Mouse (Mus musculus) hindbrain, postnatal 0 days (tissue): ENCODE measurements around the gene Clic1. TPM values are rescaled to one million over a fixed set of nuclear protein-coding genes. Genes with fewer than 3 reads are reported as not detected.
A peak's percentile ranks its signal among the peaks of the same experiment; 100 is the strongest.
"Not testable (repeated sequence)": the region's sequence is repeated elsewhere in the genome, so short reads cannot be mapped to it uniquely, and the experiment has no call there.

Experiments
- ATAC-seq: fragments of 200-750 bp; cut with Nextera tagmentation; 2 replicates; pipeline ENCODE4 v1.8.0; 2017; ENCODE audit warnings: mild to moderate bottlenecking, moderate TSS enrichment, moderate library complexity
- DNase-seq: peaks from one replicate; pipeline ENCODE4 v3.0.0-alpha.2; 2015; ENCODE audit warnings: low spot score
- H3K27ac ChIP-seq: fragments of 300-500 bp; sonication (generic); 2 replicates; pipeline ENCODE4 v1.5.1; 2014; ENCODE audit warnings: mild to moderate bottlenecking
- H3K27me3 ChIP-seq: fragments of 300-500 bp; sonication (generic); 2 replicates; pipeline ENCODE4 v1.6.1; 2014; ENCODE audit warnings: low read length, mixed read lengths; ENCODE audit not compliant: insufficient read depth
- H3K36me3 ChIP-seq: fragments of 300-500 bp; sonication (generic); 2 replicates; pipeline ENCODE4 v1.6.1; 2014; ENCODE audit warnings: low read length, mixed read lengths; ENCODE audit not compliant: insufficient read depth
- H3K4me1 ChIP-seq: fragments of 300-500 bp; sonication (generic); 2 replicates; pipeline ENCODE4 v1.6.1; 2014; ENCODE audit warnings: antibody characterized with exemption, low read length, mixed read lengths; ENCODE audit not compliant: insufficient read depth
- H3K4me2 ChIP-seq: fragments of 300-500 bp; sonication (generic); 2 replicates; pipeline ENCODE4 v1.6.1; 2014; ENCODE audit warnings: low read depth, mild to moderate bottlenecking, low read length, moderate library complexity, mixed read lengths
- H3K4me3 ChIP-seq: fragments of 300-500 bp; sonication (generic); 2 replicates; pipeline ENCODE4 v1.5.1; 2014; ENCODE audit warnings: low read length
- H3K9ac ChIP-seq: fragments of 300-500 bp; sonication (generic); replicated peaks from 2 replicates; pipeline ENCODE4 v1.6.1; 2014; ENCODE audit warnings: mild to moderate bottlenecking, low read length, moderate library complexity, mixed read lengths
- H3K9me3 ChIP-seq: fragments of 300-500 bp; sonication (generic); 2 replicates; pipeline ENCODE4 v1.6.1; 2016; ENCODE audit warnings: low read length, mixed read lengths
- CTCF ChIP-seq: IDR thresholded peaks from 2 replicates; pipeline ENCODE4 v1.5.1; 2016; ENCODE audit warnings: antibody characterized with exemption, control low read depth, low read depth
- WGBS: fragments of 180-500 bp; shearing (Covaris S2); extraction: QIAGEN DNeasy Blood & Tissue Kit; methylation state at CpG from one replicate; pipeline ENCODE4 v1.1.7; 2014; 5-methylcytosine and 5-hydroxymethylcytosine counted together
- polyA plus RNA-seq: library from polyadenylated mRNA; unstranded; fragments of >200 nt; fragmentation: Nextera tagmentation; extraction: Ambion mirVana; gene quantifications from 2 replicates; pipeline ENCODE4 v1.2.1, GENCODE M21; 2015
- total RNA-seq: library from RNA; depleted of rRNA; stranded (reverse); fragments of >200 nt; gene quantifications from 2 replicates; pipeline ENCODE4 v1.2.3, GENCODE M21; 2014

Gene Clic1
- total and polyA plus RNA-seq, 2 experiments from 2014 or later: 59.5 to 81.9 TPM

GRCm38 (mm10) chr17:35004075-35004717 is 45.6 kb upstream of the Clic1 start:
- H3K27me3 ChIP-seq: no peaks in the 10 kb centered on the region
- H3K4me2 ChIP-seq: no peak overlapping the region
- H3K27ac ChIP-seq: no peak overlapping the region
- DNase-seq: no peak
- H3K4me1 ChIP-seq: peaks cover 6% of the 10 kb centered on the region
- H3K9me3 ChIP-seq: no peaks in the 10 kb centered on the region
- no peak overlapping the region for H3K9ac ChIP-seq
- no peak for ATAC-seq
- TF ChIP-seq CTCF: no peak
- peaks cover 22% of the 10 kb centered on the region for H3K36me3 ChIP-seq
- WGBS: 97% methylated on average over 17 of the region's 17 CpGs
- H3K4me3 ChIP-seq: no peak overlapping the region

- no peaks in the 10 kb centered on the region for H3K27me3 ChIP-seq
- no peak overlapping the region for H3K27ac ChIP-seq
- peaks cover 22% of the 10 kb centered on the region for H3K36me3 ChIP-seq
- 94% methylated on average over 10 of the region's 10 CpGs for WGBS
- ATAC-seq (no peak), DNase-seq (no peak)
- peaks cover 6% of the 10 kb centered on the region for H3K4me1 ChIP-seq
- no peak overlapping the region for H3K9ac ChIP-seq
- no peak overlapping the region for H3K4me2 ChIP-seq
- TF ChIP-seq CTCF: no peak
- no peaks in the 10 kb centered on the region for H3K9me3 ChIP-seq
- no peak overlapping the region for H3K4me3 ChIP-seq
Observed at GRCm38 (mm10) chr17:35005158-35005557, 44.6 kb upstream of the Clic1 start.

GRCm38 (mm10) chr17:35005902-35006301 is 43.9 kb upstream of the Clic1 start:
- H3K4me1 ChIP-seq, DNase-seq, H3K9ac ChIP-seq, ATAC-seq, H3K27ac ChIP-seq, H3K4me2 ChIP-seq, H3K27me3 ChIP-seq, H3K9me3 ChIP-seq, H3K4me3 ChIP-seq: not testable (repeated sequence)
- WGBS: 97% methylated on average over 4 of the region's 5 CpGs
- peaks cover 30% of the 10 kb centered on the region for H3K36me3 ChIP-seq

- Histone ChIP-seq H3K27me3 (no peaks in the 10 kb centered on the region), H3K9me3 (no peaks in the 10 kb centered on the region), H3K4me2 (no peak overlapping the region), H3K4me3 (no peak overlapping the region), H3K4me1 (peaks cover 2% of the 10 kb centered on the region), H3K36me3 (peaks cover 45% of the 10 kb centered on the region), H3K27ac (no peak overlapping the region), H3K9ac (no peak overlapping the region)
- no peak for TF ChIP-seq CTCF
- DNase-seq (no peak), ATAC-seq (no peak)
- WGBS: 96% methylated on average over 7 of the region's 7 CpGs
Observed at GRCm38 (mm10) chr17:35007387-35007991, 42.3 kb upstream of the Clic1 start.

GRCm38 (mm10) chr17:35009586-35009985 is 40.2 kb upstream of the Clic1 start:
- TF ChIP-seq CTCF: no peak
- Histone ChIP-seq H3K9me3 (no peaks in the 10 kb centered on the region), H3K27ac (no peak overlapping the region), H3K4me1 (no peaks in the 10 kb centered on the region), H3K9ac (no peak overlapping the region), H3K27me3 (no peaks in the 10 kb centered on the region), H3K4me3 (no peak overlapping the region), H3K36me3 (peaks cover 62% of the 10 kb centered on the region), H3K4me2 (no peak overlapping the region)
- ATAC-seq: no peak
- WGBS: 71% methylated on average over 7 of the region's 7 CpGs
- peak; percentile 13 for DNase-seq

GRCm38 (mm10) chr17:35011440-35011839 is 38.3 kb upstream of the Clic1 start:
- Histone ChIP-seq H3K4me1 (no peaks in the 10 kb centered on the region), H3K9ac (no peak overlapping the region), H3K27me3 (no peaks in the 10 kb centered on the region), H3K36me3 (peaks cover 64% of the 10 kb centered on the region), H3K27ac (no peak overlapping the region), H3K4me2 (no peak overlapping the region), H3K9me3 (no peaks in the 10 kb centered on the region), H3K4me3 (no peak overlapping the region)
- 95% methylated on average over 8 of the region's 8 CpGs for WGBS
- ATAC-seq: no peak
- DNase-seq: no peak
- TF ChIP-seq CTCF: no peak

- Histone ChIP-seq H3K36me3 (peaks cover 64% of the 10 kb centered on the region), H3K9ac (no peak overlapping the region), H3K4me3 (no peak overlapping the region), H3K27me3 (no peaks in the 10 kb centered on the region), H3K4me2 (no peak overlapping the region), H3K9me3 (no peaks in the 10 kb centered on the region), H3K4me1 (no peaks in the 10 kb centered on the region), H3K27ac (no peak overlapping the region)
- DNase-seq (no peak), ATAC-seq (no peak)
- WGBS: 84% methylated on average over 13 of the region's 13 CpGs
- no peak for TF ChIP-seq CTCF
Observed at GRCm38 (mm10) chr17:35012430-35012829, 37.3 kb upstream of the Clic1 start.
